Mouse (Mus musculus): ENCODE results near the gene Egfl8. TPM values are rescaled to one million over a fixed set of nuclear protein-coding genes. Genes with fewer than 3 reads are reported as not detected.

Egfl8 gene
- polyA plus RNA-seq, 1 experiment, result 5.3 TPM

GRCm38 (mm10) chr17:34576577-34576976 is 39.2 kb downstream of the Egfl8 start:
- DNase-seq (ENCODE audit: low read depth), result no peak

- no peak for DNase-seq (ENCODE audit: low read depth)
These were observed 43.4 kb downstream of the Egfl8 start for GRCm38 (mm10) chr17:34572361-34572760.

GRCm38 (mm10) chr17:34571875-34572274 is 43.9 kb downstream of the Egfl8 start:
- DNase-seq (ENCODE audit: low read depth), result no peak

GRCm38 (mm10) chr17:34569919-34570318 is 45.9 kb downstream of the Egfl8 start:
- no peak for DNase-seq (ENCODE audit: low read depth)

GRCm38 (mm10) chr17:34568421-34568820 is 47.4 kb downstream of the Egfl8 start:
- no peak for DNase-seq (ENCODE audit: low read depth)

- DNase-seq (ENCODE audit: low read depth), result no peak
These were observed 48.5 kb downstream of the Egfl8 start for GRCm38 (mm10) chr17:34567311-34567710.

GRCm38 (mm10) chr17:34564796-34565195 is 51.0 kb downstream of the Egfl8 start:
- no peak for DNase-seq (ENCODE audit: low read depth)

GRCm38 (mm10) chr17:34564003-34564421 is 51.8 kb downstream of the Egfl8 start, which contains the start of gene Notch4:
Gene Notch4, plus strand, starts transcription at chr17:34564268.
- DNase-seq (ENCODE audit: low read depth), result no peak

- DNase-seq (ENCODE audit: low read depth), result no peak
These were observed 52.4 kb downstream of the Egfl8 start for GRCm38 (mm10) chr17:34563354-34563753.

Other genes with a start within 250 kb of the Egfl8 start
- 0.06 and 0.07 TPM in 2 replicates for gene Btnl1, start 238.8 kb downstream of the Egfl8 start, polyA plus RNA-seq (2012; rRNA removed)
- 3.0 and 3.2 TPM in 2 replicates for gene BC051142, start 217.2 kb downstream of the Egfl8 start, polyA plus RNA-seq (2012; rRNA removed)
- 0.11 TPM in 1 of 2 replicates, not detected in the other for gene Btnl4, start 138.7 kb downstream of the Egfl8 start, polyA plus RNA-seq (2012; rRNA removed)
- gene Btnl6, start 98.6 kb downstream of the Egfl8 start, polyA plus RNA-seq (2012; rRNA removed), result not detected in 2 replicates
- gene Notch4, start 51.7 kb downstream of the Egfl8 start, polyA plus RNA-seq (2012; rRNA removed), result 18.2 and 28.9 TPM in 2 replicates
- gene Gpsm3, start 26.2 kb downstream of the Egfl8 start, polyA plus RNA-seq (2012; rRNA removed), result 10.0 and 10.1 TPM in 2 replicates
- 51.3 and 59.8 TPM in 2 replicates for gene Pbx2, start 24.7 kb downstream of the Egfl8 start, polyA plus RNA-seq (2012; rRNA removed)
- 5.3 and 5.5 TPM in 2 replicates for gene Ager, start 18.1 kb downstream of the Egfl8 start, polyA plus RNA-seq (2012; rRNA removed)
- 99.2 and 108 TPM in 2 replicates for gene Rnf5, start 12.3 kb downstream of the Egfl8 start, polyA plus RNA-seq (2012; rRNA removed)
- 204 and 232 TPM in 2 replicates for gene Agpat1, start 11.7 kb downstream of the Egfl8 start, polyA plus RNA-seq (2012; rRNA removed)
- gene Ppt2, start 12.5 kb upstream of the Egfl8 start, polyA plus RNA-seq (2012; rRNA removed), result 49.6 and 62.9 TPM in 2 replicates
- 15.8 and 28.1 TPM in 2 replicates for gene Prrt1, start 13.6 kb upstream of the Egfl8 start, polyA plus RNA-seq (2012; rRNA removed)
- 2.9 and 9.3 TPM in 2 replicates for gene Fkbpl, start 28.8 kb upstream of the Egfl8 start, polyA plus RNA-seq (2012; rRNA removed)
- 87.4 and 87.8 TPM in 2 replicates for gene Atf6b, start 31.2 kb upstream of the Egfl8 start, polyA plus RNA-seq (2012; rRNA removed)
- gene Tnxb, start 54.6 kb upstream of the Egfl8 start, polyA plus RNA-seq (2012; rRNA removed), result 34.9 and 42.7 TPM in 2 replicates
- 138 and 171 TPM in 2 replicates for gene C4b, start 127.9 kb upstream of the Egfl8 start, polyA plus RNA-seq (2012; rRNA removed)
- 0.28 and 0.29 TPM in 2 replicates for gene Cyp21a1, start 188.6 kb upstream of the Egfl8 start, polyA plus RNA-seq (2012; rRNA removed)
- 37.7 and 59.7 TPM in 2 replicates for gene Stk19, start 221.0 kb upstream of the Egfl8 start, polyA plus RNA-seq (2012; rRNA removed)
- 62.6 and 64.9 TPM in 2 replicates for gene Dxo, start 221.0 kb upstream of the Egfl8 start, polyA plus RNA-seq (2012; rRNA removed)
- gene Skiv2l, start 234.2 kb upstream of the Egfl8 start, polyA plus RNA-seq (2012; rRNA removed), result 91.1 and 93.8 TPM in 2 replicates
- gene Nelfe, start 234.4 kb upstream of the Egfl8 start, polyA plus RNA-seq (2012; rRNA removed), result 53.8 and 77.2 TPM in 2 replicates
- 70.2 and 140 TPM in 2 replicates for gene Cfb, start 246.5 kb upstream of the Egfl8 start, polyA plus RNA-seq (2012; rRNA removed)